Mouse (Mus musculus) kidney, postnatal 36 days (tissue): ENCODE measurements around the gene Kif3b.

Experiments used
- DNase-seq, 2 experiments: peaks; one replicate each; pipeline ENCODE4 v3.0.0; 2021 to 2022; ENCODE audit warnings: mixed read lengths in 2 of 2

Gene Kif3b

DNA sequence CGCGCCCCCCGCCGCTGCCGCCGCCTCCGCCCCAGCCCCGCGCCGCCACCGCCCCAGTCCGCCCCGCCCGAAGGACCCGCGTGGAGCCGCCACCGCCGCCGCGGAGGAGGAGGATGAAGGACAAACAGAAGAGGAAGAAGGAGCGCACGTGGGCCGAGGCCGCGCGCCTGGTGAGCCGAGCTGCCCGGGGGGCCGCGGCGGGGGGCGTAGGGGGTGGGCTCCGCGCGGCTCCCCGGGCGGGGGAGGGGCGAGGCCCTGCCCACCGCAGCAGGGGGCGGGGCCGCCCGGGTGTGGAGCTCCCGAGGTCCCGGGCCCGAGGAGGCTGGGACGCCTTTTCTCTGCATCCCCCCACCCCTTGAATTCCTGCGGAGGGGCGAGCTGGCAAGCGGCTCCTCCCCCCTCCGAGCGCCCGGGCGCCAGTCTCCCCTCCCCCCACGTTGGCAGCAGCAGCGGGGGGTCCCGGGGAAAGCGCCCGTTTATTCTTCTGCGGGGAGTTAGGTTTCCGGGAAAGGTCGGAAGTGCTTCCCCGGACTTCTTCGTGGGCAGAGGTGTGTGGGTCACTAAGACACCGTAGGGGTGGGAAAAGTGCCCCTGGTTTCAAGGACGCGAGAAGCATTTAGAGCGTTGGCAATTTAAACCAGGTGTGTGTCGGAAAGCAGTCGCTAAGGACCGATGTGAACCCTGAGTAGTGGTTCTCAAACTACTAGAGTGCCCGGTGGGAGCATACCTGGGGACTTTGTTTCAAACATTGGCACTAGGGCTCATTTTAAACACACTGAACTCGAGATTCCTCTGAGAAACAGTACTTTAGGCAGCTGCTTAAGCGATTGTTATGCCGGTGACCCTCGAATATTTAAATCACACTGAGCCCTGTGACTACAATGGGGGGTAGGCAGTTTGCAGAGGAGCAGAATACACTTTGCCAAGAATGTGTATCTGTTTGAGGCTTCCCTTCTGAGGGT, 55.3 kb downstream of the Kif3b start:
- DNase-seq = peak; percentile 72 to 88

DNA sequence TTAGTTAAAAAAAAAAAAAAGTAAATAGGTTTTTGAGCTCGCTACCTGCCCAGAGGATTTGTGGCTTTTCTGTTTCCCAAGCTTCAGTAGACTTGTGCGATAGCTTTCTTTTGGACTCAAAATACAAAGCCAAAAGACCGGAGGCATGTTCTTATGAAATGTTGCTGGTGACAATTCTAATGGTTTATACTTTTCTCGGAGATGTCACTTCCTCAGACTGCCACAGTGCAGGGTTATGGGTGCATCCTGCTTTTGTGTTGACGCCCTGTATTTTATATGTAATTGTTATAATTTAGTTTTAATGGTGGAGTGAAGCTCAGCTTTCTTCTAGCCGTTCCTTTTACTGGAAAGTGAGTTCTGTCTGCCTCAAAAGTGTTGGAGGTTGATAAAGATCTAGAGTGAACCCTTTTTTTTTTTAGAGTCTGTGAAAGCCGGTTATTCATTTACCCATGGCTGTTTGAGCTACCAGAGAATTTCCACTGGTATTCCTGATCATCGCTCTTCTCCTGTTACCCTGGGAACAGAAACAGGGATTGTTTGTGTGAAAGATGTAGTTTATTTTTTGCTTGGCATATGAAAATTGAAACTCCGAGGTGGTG, 56.1 kb downstream of the Kif3b start:
- peak in 1 of 2 experiments; percentile 61 for DNase-seq

DNA sequence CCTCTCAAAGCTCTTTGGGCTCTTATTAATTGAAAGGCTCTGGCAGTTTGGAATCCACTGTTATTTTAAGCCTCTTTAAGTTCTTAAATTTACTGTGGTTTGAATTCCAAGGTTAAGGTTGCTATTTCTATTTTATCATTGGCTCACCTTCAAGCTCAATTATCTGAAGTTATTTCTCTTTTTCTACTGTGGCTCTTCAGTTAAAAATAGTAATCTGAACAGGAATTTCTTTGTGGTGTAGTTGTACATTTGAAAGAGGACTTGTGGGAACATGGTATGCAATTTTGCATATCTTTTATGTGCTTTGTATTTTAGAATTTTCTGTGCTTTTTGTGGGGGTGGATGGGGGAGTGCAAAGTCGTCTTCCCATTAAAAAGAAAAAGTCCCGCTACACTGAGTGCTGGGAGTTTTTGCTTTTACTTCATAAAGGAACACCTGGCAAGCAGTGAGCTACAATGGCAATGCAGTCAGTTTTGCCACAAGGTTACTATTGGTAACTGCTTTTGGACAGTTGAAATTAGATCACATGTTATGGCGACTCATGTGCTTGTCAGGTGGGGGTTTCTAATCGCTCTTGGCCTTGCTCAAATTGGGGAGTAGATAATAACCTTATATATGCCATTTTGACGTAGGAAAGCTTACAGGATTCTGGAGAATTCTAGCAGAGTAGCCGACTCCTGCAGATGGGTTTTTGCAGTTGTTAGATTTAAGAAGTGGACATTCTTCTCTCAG, 57.1 kb downstream of the Kif3b start:
- no peak for DNase-seq

DNA sequence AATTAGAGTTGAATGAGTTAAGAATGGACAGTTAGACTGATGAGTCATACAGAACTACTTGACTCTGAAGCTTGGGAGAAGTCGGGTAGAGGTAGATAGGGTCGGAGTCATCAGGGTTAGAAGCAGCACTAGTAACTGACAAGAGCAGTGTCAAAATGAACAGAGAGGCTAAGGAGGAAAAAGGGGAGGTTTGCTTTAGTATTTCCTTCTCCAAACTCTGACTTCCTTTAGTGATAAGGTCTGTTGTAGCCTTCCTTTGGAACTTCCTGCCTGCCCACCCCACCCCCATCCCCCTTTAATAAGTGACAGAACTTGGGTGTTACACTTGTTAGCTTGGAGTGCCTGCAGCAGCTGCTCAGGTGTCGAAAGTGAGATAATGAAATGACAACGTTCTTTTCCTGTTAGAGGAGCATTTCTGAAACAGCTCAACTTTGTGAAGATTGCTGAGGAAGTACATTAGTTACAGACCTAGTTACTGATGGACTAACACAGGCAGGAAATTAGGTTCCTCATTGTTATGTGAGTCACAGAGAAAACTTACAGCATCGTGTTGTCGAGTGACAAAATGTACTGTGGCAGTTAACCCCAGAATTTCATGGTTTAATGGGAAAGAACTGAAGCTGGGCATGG, 59.5 kb downstream of the Kif3b start:
- no peak for DNase-seq

DNA sequence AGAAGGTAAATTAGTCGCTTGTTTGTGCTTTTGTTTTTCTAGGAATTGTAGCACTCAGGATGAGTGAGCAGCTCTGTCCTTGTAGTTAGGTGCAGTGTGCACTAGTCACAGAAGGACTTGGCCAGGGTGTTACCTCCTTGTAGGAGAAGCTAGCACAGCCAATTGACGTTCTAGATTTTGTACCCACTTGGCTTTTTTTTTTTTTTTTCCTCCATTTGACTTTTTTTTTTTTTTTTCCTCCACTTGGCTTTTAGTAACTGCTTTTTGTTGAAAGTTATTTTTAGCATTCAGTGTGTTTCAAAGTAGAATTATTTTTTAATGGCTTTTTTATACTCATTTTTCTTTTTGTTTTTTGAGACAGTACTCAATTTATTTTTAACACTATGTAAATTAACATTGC, 63.4 kb downstream of the Kif3b start:
- no peak for DNase-seq

DNA sequence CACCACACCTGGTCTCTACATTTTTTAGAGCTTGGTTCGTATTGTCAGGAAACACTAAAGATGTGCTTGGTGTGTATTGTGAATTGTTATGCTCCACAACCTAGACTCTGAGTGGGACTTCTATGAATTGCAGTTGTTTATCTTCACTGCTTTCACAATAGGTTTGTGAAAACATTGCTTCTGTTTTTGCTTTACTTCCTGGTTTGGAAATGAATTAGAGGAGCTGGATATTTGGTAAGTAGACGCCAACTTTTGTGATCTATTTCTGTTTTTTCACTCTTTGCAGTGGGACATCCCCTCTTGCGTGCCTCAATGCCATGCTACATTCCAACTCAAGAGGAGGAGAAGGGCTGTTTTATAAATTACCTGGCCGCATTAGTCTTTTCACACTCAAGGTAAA, 65.6 kb downstream of the Kif3b start:
- no peak for DNase-seq

DNA sequence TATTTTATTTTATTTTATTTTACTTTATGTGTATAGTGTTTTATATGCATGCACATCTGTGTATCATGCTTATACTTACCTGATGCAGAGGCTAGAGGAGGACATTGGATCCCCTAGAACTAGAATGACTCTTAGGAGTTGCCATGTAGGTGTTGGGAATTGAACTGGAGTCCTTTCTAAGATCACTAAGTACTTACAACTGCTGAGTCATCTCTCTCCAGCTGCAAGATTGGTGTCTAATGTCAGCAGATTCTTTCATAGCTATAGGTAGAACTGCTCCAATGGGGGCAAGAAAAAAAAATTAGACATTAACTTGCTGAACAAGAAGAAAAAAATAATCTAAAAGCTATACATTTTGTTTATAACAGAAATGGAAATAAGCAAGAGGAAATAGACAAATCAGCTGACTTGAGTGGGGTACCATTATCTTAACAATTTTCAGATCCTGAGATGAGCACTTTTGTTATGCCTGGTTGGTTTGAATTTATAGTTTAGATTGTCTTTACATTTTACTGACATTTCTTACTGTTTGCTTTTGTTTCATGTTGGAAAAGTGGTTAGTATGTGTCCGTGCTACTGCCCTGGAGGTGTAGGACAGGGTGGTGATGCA, 70.0 kb downstream of the Kif3b start:
- no peak for DNase-seq

DNA sequence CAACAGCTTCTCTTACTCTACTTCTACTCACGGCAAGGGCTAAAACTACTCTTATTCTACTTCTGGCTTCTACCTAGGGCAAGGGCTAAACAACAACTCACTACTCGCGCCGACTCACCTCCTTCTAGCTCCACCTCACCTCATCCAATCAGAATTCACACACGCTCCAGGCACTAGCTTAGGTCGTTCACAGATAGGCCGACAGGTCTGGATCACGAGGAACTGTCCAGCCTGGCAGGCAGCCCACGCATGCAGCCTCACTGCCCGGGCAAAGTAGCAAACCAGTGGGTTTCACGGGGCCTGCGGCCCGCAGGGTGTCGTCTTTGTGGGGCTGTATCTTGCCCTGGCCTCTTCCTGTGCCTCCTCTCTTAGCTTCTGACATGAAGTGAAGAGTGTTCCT, 73.3 kb downstream of the Kif3b start:
- peak; percentile 57 to 59 for DNase-seq

DNA sequence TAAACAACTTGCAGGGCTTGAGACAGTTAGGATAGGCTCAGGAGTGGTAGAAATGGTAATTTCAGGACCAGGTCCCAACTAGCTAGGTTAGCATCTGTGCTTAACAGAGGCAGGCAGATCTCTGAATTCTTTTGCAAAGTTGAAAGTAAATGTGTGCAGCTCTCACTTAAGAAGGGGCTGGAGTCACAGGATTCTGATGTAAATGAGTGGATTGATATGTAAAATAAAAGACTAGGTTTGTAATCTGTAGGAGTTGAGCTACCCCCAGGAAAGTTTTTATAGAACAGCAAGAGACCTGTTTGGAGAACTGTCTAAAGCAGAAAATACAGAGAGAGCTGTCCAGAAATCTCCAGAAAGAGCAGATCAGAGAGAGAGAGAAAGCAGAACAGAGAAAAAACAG, 79.7 kb downstream of the Kif3b start:
- no peak for DNase-seq

DNA sequence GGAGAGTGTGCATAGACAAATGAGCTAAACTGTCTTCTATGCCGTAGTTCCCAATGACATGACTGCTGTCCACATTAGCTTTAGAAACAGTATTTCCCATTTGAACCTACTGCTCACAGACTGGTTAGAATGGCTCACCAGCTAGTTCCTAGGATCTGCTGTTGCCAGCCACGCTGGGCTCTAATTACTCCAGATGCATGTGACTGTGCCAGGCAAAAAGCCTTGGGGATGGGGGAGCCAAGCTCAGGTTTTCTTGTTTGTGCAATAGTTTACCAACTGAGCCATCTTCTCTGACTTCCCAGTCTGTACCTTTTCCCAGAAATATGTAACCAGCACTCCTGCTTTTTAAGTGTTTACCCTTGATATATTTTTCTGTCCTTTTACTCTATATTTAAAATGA, 84.2 kb downstream of the Kif3b start:
- no peak for DNase-seq

DNA sequence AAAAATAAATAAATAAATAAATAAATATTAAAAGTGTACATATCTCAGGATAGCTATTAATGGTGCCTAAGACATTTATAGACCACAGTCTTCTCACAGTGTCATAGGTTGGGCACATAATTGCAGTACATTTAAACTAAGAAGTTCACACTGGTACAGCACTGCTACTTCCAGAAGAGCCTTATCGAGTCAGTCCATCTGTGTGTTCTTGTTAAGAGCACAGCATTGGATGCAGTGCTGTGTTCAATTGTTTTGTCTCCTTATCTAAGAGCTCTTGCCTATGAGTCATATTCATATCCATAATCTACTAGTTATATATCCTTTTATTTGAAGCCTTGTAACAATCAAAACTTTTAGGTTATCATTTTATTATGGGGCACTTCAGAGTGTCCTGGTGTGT, 89.3 kb downstream of the Kif3b start:
- no peak for DNase-seq
